Mouse (Mus musculus): ENCODE results near the gene Pigo. TPM values are rescaled to one million over a fixed set of nuclear protein-coding genes. Genes with fewer than 3 reads are reported as not detected.
A peak's percentile ranks its signal among the peaks of the same experiment; 100 is the strongest.

Gene Pigo
- 10 to 100 TPM; 14.0 to 15.9 TPM for total RNA-seq (2021)
- long read RNA-seq, experiment 1, full-length matches to known transcripts: 2 of 22 reads
- long read RNA-seq, experiment 1, partial matches to known transcripts: 6 of 22 reads
- long read RNA-seq, experiment 1, other reads (novel, unspliced or antisense): 14 of 22 reads
- long read RNA-seq, experiment 2, partial matches to known transcripts: 20 of 39 reads
- long read RNA-seq, experiment 2, other reads (novel, unspliced or antisense): 19 of 39 reads

DNA sequence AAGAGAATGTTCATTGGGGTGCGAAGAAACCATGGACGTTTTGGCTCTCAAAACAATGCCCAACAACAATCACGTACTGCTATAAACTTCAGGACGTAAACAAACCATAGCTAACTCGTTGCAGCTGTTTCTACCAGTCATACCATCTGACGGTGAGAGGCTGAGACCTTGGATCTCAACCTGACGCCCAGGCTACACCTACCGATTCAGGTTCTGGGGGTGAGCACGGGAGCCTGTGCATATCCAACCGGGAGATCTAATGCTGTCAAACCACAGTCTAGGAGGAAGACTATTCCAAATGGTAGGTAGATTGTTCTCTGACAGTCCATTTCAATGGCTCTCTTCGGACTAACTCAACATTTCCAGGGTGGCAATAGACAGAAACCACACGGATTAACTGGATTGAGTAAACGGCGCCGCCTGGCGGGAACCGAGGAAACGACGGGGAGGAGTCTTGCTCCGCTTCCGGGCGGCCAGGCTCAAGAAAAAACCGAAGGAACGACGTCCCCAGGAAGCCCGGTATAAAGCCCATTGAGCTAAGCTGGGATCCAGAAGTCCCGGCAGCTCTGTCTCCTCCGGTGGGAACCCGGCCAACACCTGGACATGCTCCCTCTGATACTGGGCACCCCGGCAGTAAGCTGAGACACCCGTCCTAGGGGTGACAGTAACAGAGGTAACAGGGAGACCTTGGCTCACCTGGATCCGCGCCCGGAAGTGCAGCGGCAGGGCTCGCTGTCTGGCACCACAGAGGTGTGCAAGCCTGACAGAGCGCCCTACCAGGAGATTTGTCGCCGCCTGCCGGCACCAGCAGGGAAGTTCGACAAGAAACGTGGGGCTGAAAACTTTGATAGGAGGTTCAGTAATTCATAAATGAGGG lies at the start of gene Pigo:
TSS of gene Pigo (minus strand) at position 736 of the 877 bp plus-strand sequence.
- peak; percentile 89 to 92 for DNase-seq (ENCODE audit: low spot score in 2 of 2)

DNA sequence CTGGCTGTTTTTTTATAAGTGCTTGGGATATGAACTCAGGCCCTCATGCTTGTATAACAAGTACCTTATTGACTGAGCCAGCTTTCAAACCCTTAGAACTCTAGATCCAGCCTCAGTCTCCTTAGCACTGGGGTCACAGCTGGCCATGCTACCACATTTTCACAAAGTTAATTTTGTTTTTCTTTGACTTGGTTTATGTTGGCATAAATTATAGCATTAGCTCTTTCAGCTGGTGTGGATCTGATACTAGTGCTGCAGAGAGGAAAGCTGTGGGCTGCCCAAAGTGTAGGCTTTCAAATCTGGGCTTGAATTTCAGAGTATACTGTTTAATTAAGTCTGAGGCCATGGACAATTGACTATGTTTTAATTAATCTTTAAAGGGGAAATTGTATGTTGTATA lies 49.3 kb upstream of the Pigo start:
- no peak for DNase-seq (ENCODE audit: low spot score in 2 of 2)

DNA sequence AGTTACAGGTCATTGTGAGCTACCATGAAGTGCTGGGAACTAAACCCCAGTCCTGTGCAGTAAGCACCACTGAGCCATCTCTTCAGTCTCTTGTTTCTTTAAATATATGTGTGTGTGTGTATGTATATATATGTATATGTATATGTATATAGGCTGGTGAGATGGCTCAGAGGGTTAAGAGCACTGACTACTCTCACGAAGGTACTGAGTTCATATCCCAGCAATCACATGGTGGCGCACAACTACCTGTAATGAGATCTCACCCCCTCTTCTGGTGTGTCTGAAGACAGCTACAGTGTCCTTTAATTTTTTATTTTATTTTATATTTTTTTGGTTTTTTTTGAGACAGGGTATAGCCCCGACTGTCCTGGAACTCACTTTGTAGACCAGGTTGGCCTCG lies 39.9 kb upstream of the Pigo start:
- DNase-seq (ENCODE audit: low spot score in 2 of 2): no peak

GRCm38 (mm10) chr4:43060286-43060685 lies 34.7 kb upstream of the Pigo start:
- no peak for DNase-seq (ENCODE audit: low spot score in 2 of 2)

GRCm38 (mm10) chr4:43059697-43060096 lies 34.1 kb upstream of the Pigo start:
- DNase-seq (ENCODE audit: low spot score in 2 of 2): no peak

DNA sequence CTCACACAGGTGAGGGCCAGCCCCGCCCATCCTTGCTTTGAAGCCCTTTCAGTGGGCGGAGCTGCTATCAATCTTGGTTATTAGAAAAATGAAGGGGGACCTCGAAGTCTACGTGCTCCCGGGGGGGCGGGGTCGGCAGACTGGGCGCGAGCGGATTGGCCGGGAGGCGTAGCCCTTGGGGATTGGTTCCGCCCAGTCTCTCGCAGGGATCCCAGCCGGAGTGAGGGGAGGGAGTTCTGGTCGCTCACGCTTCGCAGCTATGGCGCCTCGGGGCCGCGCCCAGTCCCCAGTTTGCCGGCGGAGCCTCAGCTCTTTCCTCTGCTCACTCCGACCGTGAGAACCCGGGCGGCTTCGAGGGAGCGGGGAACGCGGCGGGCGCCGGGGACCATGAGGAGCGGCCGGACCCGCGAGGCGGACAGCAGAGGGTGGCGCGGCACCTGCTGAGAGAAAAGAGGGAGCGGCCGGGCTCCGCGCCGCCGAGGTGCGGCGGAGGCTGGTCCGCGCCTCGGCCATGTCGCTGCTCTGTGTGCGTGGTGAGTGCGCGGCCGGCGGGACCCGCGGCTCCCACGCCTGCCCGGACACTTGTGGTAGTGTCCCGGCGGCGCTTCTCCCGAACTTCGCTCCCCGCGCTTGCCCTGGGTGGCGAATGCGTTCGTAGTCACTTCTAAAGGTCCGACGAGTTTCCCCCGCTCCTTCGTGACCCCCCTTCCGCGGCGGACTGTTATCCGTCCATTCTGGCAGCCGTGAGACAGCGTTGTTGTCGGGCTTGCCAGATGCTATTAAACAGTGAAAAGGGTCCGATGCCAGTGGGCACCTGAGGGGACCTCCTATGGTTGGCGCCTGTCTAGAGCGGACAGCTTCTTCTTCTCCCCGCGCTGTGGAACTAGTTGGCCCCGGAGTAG lies 33.4 kb upstream of the Pigo start, which contains the start of gene Unc13b:
TSS of gene Unc13b (plus strand) at position 201 of the 902 bp plus-strand sequence.
- peak; percentile 86 to 89 for DNase-seq (ENCODE audit: low spot score in 2 of 2)

- DNase-seq (ENCODE audit: low spot score in 2 of 2): no peak
Measured at GRCm38 (mm10) chr4:43058392-43058752, 32.8 kb upstream of the Pigo start.

- DNase-seq (ENCODE audit: low spot score in 2 of 2): no peak
Measured at GRCm38 (mm10) chr4:43057654-43058053, 32.0 kb upstream of the Pigo start.

DNA sequence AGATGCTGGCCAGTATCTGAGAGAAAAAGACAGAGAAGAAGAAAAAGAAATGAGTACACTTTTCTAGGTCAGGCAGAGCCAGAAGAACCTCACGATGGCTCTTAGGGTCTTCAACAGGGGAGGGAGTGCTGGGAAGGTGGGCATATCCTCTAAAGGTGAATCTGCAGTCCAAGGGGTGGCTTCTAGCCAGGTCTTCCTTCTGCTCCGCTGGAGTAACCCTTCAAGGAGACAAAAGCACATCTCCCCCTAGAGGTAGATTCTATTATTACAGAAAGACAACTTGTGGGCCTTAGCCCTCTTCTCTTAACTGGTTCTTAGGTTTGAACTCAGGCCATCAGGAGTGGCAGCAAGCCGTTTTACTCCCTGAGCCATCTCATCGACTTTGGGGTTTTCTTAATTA lies 27.0 kb upstream of the Pigo start:
- DNase-seq (ENCODE audit: low spot score in 2 of 2): no peak

GRCm38 (mm10) chr4:43047231-43047630 lies 21.6 kb upstream of the Pigo start:
- DNase-seq (ENCODE audit: low spot score in 2 of 2): no peak

DNA sequence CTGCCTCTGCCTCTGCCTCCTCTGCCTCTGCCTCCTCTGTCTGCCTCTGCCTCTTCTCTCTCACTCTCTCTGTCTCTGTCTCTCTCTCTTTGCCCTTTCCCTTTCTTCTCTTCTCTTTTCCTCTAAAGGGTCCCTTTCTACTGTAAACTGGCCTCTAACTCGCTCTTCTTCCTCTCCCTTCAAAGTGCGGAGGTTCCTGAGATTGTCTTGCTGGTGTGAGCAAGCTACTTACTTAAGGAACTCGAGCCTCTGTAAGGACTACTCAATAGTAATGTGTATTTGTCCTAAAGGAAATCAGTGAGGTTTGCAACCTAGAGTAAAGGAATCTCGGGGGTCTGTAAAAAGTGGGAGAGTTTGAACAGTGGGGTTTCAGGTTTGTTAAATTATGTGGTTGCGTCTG lies 21.0 kb upstream of the Pigo start:
- no peak for DNase-seq (ENCODE audit: low spot score in 2 of 2)

DNA sequence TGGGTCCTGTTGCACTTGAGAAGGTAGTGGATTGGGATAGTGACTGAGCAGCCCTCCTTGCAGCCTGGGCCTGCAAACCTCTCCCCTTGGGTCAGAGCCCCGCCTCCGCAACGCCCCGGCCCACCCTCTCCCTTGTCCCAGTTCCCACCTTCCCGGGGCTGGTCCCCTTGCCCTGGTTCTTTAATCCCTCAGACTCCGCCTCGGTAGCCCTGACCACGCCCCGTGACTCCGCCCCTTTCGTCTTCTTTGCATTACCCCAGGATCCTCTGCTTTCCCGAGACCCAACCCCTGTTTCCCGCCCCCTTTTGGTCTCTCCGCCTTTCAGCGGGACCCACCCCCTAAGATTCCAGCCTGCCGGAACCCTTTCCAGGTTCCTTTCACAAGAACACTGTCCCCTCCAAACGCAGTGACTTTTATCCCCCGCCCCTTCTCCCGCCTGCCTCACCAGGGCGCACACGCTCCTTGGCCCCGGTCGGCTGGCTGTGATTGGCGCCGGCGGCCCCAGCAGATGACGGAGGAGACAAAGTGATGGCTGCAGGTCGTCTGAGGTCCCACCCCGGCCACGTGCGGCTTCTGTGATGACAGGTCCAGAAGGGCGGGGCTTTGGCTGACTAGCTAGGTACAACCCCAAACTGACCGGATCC lies 20.2 kb upstream of the Pigo start, which contains the start of gene Fam214b:
TSS of gene Fam214b (minus strand) at position 562 of the 644 bp plus-strand sequence.
- peak; percentile 98 for DNase-seq (ENCODE audit: low spot score in 2 of 2)

GRCm38 (mm10) chr4:43045285-43045658 lies 19.7 kb upstream of the Pigo start:
- no peak for DNase-seq (ENCODE audit: low spot score in 2 of 2)

GRCm38 (mm10) chr4:43044673-43045072 lies 19.1 kb upstream of the Pigo start:
- no peak for DNase-seq (ENCODE audit: low spot score in 2 of 2)

DNA sequence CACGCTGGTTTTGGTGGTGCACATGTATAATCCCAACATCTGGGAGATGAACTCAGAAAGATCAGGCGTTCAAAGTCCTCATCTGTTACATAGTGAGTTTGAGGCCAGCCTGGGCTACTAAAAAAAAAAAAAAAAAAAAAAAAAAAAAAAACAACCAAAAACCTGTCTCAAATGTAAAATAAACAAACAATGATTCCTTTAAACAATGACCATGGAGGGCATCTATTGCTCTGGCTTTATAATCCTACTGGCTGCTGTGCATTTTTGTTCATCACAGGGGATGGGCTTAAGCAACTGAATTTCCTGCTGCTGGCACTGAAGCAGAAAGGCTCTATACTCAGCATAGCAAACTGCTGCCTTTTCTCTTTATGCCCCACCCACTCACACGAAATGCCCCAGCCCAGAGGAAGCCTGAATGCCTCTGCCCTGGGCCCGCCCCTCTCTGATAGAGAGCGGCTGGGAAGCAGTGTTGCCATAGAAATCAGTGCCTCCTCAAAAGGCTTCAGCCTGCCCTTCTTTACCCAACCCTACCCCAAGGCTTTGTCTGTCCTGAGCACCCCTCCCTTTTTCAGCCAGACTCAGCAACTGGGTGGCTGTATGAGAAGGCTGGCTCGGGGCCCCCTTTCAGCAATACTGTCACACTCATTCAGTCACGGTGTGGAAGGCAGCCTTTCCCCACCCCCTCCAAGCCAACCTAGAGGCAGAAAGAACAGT lies 18.2 kb upstream of the Pigo start:
- DNase-seq (ENCODE audit: low spot score in 2 of 2): peak; percentile 42 to 54

- DNase-seq (ENCODE audit: low spot score in 2 of 2): peak in 1 of 2 experiments; percentile 37
Measured at GRCm38 (mm10) chr4:43040881-43041547, 15.4 kb upstream of the Pigo start.

DNA sequence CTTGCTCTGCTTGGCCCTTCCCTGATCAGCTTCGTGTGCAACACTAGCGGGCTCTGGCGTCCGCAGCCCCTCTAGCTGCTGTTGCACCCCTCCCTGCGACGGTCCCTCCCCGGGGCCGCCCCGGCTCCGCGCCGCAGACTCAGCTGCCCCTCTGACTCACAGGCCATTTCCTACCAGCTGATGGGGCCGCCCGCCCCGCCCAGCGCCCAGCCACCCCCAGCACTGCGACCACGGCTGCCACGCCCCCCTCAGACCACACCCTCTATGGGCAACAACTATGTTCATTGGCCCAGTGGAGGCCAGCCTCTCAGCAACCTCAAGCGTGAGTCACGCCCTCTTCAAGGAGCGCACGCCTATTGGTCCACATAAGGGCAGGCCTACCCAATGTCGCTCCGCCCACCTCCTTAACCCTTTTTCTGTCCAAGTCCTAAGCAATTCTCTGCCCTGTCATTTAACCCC lies 14.5 kb upstream of the Pigo start:
- peak; percentile 94 for DNase-seq (ENCODE audit: low spot score in 2 of 2)

- DNase-seq (ENCODE audit: low spot score in 2 of 2): no peak
Measured at GRCm38 (mm10) chr4:43039609-43040008, 14.0 kb upstream of the Pigo start.
